Mouse (Mus musculus) gastrocnemius, postnatal 4 days (tissue): Measurements from ENCODE around the gene Gas2l3. TPM values are rescaled to one million over a fixed set of nuclear protein-coding genes. Genes with fewer than 3 reads are reported as not detected.

Experiments
- DNase-seq, 2 experiments: peaks; one replicate each; pipeline ENCODE4 v3.0.0; 2021 to 2022; ENCODE audit warnings: low spot score in 2 of 2, mixed read lengths in 2 of 2
- total RNA-seq, 2 experiments: library from RNA; stranded (reverse); gene quantifications; 2 replicates each; pipeline ENCODE4 v1.2.3; 2021

Gas2l3 gene
- total RNA-seq, 2 experiments from 2014 or later, result 17.7 to 19.1 TPM

- no peak for DNase-seq
Observed at GRCm38 (mm10) chr10:89450411-89450810, 6.6 kb upstream of the Gas2l3 start.

- DNase-seq, result no peak
Observed at GRCm38 (mm10) chr10:89444381-89444780, 614 bp upstream of the Gas2l3 start.

DNA sequence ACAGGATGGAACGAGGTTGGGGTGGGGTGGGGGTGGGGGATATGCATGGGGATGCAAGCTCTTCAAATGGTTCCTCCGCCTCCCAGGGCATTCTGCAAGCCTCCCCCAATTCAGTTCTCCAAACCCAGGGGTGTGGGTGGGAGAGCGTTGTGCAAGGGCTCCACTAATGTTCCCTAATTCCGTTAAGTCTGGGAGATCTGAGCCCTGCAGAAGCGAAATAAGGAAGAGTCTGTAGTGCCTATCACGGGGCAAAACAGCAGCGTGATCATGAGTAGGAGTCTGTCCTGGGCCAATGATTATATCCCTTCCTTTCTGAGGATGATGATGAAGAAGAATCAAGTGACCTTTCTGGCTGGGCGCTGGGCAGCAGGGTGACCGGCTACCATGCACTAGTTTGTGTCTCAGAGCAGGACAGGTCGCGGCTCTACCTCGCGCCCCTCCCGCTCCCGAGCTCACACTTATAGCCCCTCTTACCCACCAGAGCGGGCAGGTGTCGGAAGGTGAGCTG is 598 bp downstream of the Gas2l3 start:
- no peak for DNase-seq

- no peak for DNase-seq
Observed at GRCm38 (mm10) chr10:89442640-89443039, 1.1 kb downstream of the Gas2l3 start.

- DNase-seq, result no peak
Observed at GRCm38 (mm10) chr10:89441961-89442360, 1.8 kb downstream of the Gas2l3 start.

DNA sequence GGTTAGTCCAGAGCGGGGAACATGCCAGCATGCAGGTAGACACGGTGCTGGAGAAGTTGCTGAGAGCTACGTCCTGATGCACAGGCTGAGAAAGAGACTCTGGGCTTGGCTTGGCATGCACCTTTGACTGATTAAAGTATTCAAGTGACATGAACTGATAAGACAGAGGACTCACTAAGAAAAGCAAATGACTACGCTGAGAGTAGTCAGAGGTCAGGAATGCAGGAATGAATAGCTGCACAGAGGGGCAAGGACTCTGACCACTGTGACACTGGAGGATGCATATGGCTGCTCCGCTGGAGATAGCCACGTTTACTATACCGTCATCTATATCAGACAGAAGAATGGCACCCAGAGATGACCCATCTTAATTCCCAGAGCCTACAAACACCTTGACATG is 4.4 kb downstream of the Gas2l3 start:
- DNase-seq, result no peak

DNA sequence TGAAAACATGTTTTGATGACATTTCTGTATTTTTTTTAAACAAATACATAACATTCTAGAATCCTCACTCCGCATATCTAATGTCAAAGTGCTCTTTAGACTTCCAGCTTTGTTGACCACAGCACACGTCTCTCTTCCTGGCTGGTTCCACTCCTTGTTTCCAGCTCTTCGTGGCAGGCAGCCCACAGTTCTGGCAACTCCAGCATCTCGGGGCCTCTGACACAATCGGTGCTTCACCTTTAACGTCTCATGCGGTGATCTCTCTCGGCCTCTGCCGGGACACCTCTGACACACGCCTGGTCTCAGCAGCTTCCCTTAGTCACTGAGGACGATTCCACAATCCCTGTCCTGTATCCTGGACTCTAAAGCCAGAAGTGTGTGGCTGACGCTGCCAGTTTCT is 5.8 kb downstream of the Gas2l3 start:
- peak in 1 of 2 experiments; percentile 35 for DNase-seq

DNA sequence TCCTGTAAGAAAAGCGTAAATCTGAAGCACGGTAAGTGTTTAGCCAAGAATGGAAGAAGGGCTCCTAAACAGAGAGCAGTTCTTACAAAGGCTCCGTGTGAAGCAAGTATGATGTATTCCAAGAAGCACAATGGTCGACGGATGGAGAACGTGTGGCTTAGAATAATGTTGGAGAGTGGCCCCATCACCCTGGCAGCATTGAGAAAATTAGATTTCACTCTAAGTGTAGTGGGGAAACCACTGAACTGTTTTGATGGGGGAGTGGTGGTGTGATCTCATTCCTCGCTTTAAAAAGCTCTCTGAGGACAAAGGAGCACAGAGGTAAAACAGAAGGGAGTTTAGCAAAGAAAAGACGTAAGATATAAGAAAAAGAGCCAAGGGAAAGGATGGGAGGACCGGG is 6.3 kb downstream of the Gas2l3 start:
- DNase-seq, result no peak

- no peak for DNase-seq
Observed at GRCm38 (mm10) chr10:89435920-89436319, 7.8 kb downstream of the Gas2l3 start.

DNA sequence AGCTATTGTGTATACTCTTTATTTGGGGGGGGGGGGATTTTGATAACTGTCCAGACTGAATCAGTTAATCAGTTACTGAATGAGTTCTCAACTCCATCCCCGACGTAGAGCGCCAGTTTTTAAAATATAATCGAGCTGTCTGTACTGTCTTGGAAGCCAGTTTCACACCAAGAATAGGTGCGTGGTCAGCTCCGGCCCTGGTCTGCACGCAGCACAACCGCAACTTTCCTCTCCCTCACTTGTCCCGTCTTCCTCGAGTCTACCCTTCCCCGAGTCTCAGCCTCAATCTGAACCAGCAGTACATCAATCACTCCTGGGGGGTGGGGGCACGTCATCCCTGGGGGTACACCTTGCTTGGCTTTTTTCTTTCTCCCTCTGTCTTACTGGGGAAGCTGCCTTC is 8.4 kb downstream of the Gas2l3 start:
- no peak for DNase-seq

DNA sequence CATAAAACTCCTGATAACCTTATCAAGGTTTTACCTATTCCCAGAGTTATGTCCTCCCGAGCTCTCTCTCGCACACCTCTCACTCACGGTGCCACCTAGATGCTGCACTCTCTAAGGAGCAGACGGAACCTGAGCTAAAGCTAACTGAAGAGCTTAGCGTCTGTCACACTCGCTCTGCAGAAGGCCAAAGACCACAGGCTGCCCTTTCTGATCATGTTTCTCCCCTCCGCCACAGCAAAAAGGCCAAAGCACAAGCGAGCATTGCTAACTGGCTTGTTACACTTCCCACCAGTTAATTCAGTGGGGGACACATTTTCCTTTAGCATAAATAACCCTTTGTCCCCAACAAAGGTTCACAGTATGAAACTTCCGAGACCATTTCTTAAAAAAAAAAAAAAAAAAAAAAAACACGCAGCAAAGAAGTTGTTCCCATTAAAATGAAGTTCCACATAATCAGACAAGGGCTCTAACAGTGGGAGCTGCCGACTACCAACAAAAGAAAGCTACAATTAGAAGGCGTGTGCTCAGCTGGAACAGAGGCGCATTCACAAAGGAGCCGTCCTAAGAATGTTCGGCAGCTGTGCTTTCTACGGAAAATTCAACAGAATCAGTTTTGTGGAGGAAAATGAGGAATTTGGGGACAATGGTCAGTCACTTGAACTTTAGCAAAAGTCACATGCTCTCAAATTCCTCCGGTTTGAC is 9.1 kb downstream of the Gas2l3 start:
- no peak for DNase-seq

GRCm38 (mm10) chr10:89432743-89433142 is 11.0 kb downstream of the Gas2l3 start:
- no peak for DNase-seq

GRCm38 (mm10) chr10:89430751-89431150 is 13.0 kb downstream of the Gas2l3 start:
- DNase-seq, result no peak

DNA sequence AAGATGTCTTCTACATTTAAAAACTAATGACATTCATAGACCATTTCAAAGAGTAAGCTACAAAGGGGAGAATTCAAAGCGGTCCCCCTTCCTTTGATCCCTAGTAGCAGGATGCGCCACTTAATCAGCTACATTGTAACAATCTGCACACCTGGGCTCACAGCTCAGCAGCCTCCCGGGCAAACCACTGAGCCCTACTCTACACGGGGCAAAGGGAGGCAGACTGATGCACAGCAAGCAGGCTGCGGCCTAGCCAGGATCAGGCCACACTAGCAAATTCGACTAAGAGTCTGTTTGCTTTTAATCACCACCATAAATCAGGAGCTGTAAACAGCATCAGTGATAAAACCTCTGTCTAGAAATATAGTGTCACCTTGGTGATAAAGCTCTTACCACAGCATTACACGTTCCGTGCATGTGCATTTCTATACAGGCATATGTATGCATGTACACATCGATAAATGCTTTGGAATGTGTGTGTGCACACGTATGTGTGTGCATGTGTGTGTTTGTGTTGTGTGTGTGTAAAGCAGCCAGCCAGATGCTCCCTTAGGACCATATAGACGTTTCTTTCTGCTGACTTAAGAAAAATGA is 18.9 kb downstream of the Gas2l3 start:
- no peak for DNase-seq

DNA sequence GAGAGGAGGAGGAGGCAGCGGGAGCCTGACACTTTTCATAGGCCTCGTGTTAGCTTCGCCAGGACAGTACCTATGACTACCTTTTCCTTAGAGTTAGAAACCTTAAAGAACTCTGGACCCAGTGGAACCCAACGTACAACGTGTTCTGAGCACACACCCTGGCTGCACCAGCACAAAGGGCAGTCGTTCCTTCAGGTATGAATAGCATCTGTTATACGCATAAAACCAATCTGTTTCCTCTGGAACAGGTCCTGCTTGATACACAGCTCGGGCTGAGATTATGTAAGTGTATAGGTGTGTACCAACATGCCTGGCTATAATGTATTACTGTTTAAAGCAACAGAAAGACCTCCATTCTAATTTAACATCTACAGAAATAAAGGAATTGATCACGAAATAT is 19.6 kb downstream of the Gas2l3 start:
- DNase-seq, result no peak

DNA sequence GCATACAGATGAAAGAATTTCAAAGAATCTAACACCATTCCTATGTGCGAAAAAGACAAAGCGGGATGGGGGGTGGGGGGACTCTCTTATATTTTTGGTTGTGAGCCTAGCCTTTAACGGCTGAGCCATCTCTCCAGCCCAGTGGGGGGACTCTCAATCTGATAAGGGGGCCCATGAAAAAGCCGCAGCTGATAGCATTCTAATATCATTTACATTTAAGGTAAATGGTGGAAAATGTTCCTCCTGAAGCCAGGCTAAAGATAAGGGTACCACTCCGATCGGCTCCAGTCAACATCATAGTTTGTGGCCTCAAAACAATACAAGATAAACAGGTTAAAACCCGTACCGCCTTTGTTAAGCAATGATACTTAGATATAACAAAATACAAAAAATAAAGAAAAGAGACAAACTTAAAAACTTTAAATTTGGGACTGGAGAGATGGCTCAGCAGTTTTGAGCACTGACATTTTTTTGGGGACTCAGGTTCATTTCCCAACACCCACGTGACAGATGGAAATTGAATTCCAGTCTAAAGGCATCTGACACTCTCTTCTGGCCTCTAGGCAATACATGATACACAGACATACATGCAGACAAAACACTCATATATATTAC is 20.5 kb downstream of the Gas2l3 start:
- DNase-seq, result no peak

GRCm38 (mm10) chr10:89422504-89423158 is 21.1 kb downstream of the Gas2l3 start:
- no peak for DNase-seq

GRCm38 (mm10) chr10:89417966-89418365 is 25.8 kb downstream of the Gas2l3 start:
- DNase-seq, result no peak

- no peak for DNase-seq
Observed at GRCm38 (mm10) chr10:89415478-89415877, 28.3 kb downstream of the Gas2l3 start.

- no peak for DNase-seq
Observed at GRCm38 (mm10) chr10:89407551-89407950, 36.2 kb downstream of the Gas2l3 start.

DNA sequence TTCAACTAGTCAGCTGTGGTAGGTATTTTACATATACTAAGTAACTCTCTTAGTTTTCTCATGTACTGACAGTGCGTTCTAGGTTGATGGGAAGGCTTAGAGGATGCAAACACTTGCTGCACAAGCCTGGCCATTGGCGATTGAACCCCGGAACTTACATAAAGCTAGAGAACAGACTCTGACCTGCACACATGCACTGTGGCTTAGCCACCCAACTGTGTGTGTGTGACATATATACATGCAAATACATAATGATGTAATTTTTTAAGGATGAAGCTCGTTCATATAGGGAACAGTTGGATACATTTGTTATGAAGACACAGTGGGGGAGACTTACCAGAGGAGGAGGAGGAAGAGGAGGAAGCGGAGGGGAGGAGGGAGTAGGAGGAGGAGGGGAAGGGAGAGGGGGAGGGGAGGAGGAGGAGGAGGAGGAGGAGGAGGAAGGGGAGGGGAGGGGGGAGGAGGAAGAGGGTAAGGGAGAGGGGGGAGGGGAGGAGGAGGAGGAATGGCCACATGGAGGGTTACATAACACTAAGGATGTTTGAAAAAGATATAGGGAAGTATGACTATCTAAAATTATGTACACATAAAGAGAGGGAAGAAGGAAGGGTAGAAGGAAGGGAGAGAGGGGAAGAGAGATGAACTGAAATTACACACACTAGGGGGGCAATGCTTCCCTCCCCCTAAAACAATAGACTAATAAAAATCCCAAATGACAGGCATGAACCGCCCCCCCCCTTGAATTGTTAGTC is 36.9 kb downstream of the Gas2l3 start:
- DNase-seq, result no peak
